Mouse (Mus musculus) mouse trophoblast stem cell (cell line): ENCODE measurements around the gene Ctdspl.

Experiments
- in situ Hi-C, 2 experiments: fragments of 300-500 bp; cut with MseI, MboI; formaldehyde crosslinking; loops; 2 replicates in 1 of 2; 3 replicates in 1 of 2; pipeline ENCODE4 v1.15.1; 2025

The Ctdspl gene

DNA sequence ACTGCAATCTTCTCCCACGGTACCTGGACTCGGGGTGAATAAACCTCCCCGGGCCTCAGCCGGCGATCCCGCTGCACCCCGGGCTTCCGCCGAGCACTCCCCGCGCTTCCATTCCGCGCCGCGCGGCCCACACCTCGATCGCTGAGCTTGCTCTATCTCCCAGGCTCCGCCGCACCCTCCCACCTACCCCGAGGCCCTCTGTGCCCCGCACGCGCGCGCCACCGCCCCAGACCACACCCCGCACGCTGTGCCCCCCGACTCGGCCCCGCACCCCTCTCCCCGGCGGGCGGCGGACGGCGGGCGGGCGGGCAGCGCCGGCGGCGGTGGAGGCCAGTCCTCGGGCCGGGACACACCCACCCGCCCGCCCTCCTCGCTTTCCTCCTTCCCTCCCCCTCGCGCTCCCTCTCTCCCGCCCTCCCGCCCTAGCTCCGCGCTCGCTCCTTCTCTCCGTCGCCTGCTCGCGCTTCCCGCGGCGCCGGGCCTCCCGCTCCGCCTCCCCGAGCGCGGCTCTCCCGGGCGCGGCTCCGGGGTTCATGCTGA lies at the start of gene Ctdspl:
Ctdspl (plus strand) TSS at position 343 of the 540 bp plus-strand sequence.
- in situ Hi-C loops, result loop anchor here in 1 of 2 experiments (10.0 kb wide), 1 partner anchor 139 kb away; no protein-coding TSS in a partner anchor

DNA sequence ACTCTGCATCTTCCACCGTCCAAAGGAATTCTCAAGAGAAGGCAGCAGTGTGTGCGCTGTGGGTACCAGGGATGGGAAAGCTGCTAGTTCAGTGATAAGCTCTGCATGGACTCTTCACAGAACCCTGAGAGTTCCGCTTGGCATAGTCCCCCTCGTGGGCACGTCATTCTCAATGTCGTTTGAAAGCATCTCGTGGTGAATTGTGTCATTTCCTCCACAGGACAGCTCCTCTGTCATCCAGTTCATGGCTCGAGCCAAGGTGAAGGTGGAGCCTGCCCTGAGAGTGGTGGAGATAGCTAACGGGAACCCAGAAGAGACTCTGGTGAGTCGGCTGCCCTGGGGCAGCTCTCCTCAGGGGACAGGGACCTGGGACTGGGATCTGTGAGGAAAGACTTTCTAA lies 49.4 kb upstream of the Ctdspl start:
- in situ Hi-C loops, result no loop called here

DNA sequence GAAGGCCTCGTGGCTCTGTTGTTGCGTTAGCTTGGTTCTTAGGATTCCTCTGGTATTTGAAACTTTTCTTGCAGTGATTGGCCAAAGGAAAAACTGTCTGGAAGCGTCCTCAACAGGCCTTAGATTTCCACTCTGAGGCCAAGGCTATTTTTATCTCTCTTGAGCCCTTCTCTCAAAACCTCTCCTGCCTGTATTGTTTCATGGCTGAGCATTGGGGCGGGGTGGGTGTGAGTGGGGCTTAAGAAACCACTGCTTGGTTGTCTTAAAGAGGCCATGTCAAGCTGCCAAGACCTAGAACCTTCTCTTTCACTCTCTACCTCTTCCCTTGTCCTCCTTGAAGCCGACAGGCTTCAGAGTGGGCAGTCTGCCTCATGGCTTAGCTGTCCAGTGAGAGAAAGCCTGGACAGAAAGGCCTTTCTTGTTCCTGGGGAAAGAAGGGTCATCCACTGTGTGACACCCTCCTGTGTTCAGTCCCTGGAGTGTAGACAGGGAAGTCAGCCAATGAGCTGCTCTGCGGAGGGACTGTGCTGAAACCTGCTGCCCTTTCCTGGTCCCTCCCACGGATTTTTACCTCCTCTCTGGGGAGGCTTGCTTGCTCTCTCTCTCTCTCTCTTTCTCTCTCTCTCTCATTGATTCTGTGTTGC lies 48.8 kb upstream of the Ctdspl start:
- in situ Hi-C loops, result no loop called here

DNA sequence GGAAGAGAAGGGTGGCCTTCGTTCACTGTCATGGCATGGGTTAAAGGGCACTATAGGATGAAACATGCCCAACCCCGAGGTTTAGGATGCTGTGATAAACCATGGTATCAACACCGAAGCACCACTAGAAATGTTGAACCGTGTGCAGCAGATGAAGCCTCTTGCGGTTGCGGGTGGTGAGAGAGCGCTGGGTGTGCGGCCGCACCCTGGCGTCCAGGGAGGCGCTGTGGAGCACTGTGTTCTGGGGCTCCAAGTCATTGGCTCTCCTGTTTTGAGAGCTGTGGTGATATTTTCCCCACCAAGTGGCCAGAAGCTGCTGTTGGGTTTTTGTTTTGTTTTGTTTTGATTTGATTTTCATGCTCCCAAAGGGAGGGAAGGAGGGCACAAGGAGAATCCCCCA lies 47.7 kb upstream of the Ctdspl start:
- in situ Hi-C loops, result no loop called here

DNA sequence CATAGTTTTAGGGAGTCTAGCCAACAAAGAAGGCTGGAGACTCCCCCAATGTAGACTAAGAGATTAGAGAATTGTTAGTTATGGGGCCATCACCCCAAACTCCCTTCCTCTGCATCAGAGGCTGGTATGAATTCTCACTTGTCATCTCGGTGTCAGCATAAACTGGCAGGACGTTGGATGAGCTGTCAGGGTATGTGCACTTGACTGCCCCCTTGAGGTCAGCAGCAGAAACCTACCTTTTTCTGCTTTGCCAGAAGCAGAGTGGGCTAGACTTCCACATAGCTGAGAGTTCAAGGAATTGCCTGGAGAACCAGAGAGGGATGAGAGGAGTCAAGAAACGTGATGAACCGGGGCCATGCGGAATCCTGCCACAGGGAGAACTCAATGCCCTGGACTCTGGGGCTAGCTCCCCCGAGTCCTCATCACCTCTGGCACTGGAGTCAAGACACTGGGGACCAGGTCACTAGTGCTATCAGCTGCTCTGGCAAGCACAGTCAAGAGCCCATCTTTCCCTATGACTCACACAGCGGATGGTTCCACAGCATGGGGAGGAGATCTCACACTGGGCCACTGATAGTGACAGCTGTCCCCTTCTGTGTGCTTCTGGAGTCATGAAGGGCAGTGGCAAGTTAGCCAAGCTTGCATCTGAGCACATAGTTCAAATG lies 44.8 kb upstream of the Ctdspl start:
- in situ Hi-C loops, result no loop called here

DNA sequence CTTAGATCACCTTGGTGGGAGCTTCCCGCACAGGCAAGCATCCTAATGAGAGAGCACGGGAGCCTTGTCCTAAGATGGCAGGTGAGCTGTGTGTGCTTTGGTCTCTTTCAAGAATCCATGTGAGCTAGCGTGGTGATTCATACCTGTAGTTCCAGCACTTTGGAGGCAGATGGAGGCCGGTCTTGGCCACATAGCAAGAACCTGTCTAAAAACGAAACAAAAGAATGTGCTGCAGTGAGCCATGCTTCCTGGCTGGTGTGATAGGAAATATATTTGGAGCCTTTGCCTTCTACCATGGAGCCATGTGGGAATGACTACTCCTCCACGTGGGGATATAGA lies 44.3 kb upstream of the Ctdspl start:
- in situ Hi-C loops, result no loop called here

DNA sequence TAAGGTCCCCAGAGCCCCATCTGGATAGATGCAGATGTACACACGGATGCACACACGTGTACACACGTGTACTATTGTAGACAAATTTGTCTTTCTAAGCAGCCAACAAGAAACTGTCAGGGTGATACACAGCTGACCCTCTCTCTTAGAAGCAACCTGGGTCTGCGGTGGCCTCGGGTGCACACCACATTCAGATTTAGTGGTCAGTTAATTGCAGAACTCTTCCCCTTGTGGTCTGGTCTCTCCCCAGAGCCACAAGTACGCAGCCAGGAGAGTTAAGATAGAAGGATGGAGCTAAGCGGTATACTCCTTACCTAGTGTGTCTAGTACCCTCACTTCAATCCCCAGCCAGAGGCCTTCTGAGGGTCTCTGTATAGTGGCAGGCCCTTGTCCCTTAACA lies 43.1 kb upstream of the Ctdspl start:
- in situ Hi-C loops, result no loop called here

DNA sequence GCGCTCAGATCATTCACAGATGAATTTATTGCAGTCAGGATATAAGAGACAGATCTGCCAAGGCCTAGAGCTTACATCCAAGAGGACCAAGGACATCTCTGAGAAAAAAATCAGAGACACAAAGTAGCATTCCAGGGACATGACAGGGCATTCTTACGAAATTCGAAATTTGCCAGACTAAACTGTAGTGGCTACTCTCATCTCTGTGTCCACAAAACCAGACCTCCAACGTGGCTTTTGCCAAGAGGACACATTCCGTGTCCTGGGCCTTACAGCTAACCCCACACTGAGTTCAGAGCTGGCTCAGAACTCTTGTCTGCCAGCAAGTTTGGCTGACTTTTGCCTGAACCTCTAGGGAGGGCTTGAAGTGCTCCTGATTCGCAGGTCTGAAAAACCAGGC lies 40.5 kb upstream of the Ctdspl start:
- in situ Hi-C loops, result no loop called here

DNA sequence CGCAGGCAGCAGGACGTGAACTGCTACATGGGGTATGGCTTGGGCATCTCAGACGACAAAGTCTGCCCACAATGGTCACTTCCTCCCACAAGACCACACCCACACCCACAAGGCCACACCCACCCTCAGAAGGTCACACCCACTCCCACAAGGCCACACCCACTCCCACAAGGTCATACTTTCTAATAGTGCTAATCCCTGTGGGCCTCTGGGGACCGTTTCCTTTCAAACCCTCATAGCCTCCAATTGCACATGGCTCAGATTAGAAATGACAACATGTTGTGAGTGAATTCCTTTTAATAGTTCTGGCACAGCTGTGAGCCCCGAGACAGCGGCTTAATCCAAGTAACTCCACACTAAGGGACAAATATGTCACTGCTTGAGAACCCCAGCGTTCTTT lies 39.1 kb upstream of the Ctdspl start:
- in situ Hi-C loops, result no loop called here

DNA sequence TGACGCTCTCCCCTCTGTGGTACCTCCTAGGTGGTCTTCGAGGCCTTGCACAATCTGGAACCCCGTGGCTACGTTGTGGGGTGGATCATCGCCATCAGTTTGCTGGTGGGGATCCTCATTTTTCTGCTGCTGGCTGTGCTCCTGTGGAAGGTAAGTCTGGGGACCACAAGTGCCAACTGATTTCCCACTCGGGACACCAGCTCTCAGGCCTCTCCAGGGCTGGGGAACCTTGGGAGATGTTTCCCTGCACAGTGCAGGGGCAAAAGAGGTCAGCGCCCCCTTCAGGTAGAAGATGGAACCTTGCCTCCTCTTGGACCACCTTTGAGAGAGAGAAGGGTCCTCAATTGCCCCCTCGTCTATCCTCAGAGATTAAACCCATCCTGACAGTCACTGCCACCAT lies 38.5 kb upstream of the Ctdspl start:
- in situ Hi-C loops, result no loop called here

DNA sequence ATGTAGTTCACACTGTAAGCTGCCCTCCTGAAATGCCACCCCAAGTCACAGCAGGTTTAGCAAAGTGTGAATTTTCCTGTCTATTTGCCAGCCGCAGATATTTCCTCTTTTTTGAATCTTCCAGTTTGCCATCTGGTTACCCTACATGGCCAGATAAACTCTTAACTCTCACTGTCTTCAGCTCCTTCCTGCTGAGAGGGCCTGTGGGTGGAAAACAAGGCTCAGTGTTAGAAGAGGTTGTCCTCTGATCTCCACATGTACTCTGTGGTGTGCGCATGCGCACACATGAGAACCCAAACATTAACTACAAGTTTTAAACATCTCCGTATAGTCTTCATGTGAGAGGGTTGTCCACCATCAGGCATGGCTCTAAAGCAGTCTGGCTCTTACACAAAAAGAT lies 36.1 kb upstream of the Ctdspl start:
- in situ Hi-C loops, result no loop called here

DNA sequence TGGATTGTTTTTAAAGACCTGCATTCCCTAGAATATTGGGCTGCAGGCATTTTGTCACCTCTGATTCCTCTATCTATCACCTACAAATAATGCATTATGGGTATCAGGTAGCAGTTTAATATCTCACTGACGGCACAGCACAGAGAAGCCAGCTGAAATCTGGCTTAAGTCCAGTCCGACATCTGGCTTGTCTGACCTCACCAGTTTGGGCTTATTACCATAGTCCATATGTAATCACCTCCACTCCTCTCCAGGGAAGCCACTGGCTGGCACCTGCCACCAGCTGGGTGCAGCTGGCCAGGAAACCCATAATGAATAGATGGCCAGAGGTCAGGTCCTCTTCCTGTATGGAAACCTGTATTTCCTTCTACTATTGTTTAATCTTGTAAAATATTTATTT lies 35.6 kb upstream of the Ctdspl start:
- in situ Hi-C loops, result no loop called here

DNA sequence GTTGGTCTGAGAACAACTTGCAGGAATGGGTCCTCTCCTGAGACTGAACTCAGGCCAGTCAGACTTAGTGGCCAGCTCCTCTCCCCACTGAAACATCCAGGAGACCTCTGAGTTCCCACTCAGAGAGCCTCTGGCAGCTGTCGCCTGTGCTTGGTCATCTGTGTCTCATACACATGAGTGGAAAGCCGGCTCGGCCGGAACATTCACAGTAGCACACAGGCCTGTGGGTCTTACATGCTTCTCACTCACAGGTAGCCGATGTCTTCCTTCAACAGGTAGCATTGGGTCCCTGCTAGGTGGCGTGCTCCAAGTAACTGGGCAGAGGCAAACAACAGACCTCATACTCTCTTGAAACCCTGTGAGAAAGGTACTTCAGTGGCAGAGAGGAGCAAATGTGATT lies 35.2 kb upstream of the Ctdspl start:
- in situ Hi-C loops, result no loop called here

DNA sequence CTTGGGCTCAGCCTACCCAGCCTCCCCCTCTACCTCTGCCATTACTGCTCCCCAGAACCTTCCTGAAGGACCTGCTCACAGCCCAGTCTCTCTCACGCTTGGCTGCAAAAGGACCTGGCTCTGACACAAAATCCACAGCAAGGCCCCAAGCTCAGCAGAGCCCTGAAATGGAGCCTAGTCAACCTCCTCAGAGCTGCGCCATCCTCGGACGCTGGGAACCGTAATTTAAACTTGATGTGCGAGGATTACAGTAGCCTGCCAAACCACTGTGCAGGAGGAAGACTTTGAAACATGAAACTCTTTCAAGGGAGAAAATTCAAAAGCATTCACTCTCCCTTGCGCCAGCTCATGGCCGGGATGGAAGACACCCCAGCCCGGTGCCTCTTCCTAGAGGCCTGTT lies 34.7 kb upstream of the Ctdspl start:
- in situ Hi-C loops, result no loop called here

DNA sequence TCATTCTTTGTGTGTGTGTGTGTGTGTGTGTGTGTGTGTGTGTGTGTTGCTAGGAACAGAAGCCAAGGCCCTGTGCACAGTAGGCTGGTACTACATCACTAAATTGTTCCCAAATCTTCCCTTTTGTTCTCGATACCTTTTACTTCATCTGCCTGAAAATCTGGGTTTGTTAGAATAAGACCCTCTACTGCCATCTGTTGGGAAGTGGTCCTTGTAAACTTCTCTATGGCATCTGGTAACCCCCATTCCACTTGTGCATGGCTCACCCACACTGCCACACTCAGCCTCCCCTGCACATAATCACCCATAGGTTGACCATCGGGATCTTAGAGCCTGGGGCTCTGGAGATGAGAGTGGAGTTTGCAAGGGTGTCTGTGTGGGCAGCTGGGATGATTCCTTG lies 31.2 kb upstream of the Ctdspl start:
- in situ Hi-C loops, result no loop called here

DNA sequence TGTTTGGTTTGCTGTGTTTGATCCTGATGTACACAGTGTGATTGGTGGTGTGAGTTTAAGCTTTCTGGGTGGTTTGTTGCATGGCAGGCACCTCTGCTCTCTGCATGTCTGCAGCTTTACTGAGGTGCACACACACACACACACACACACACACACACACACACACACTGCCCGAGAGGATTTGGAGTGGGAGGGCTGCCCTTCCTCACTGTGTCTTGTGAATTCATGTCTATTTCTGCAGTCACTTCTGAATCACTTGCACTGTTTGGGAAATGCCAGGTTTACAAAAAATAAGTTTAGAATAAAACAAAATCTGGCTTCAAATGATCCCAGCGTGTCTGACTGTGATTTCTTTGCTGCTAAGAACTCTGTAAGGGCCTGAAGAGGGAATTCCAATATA lies 25.6 kb upstream of the Ctdspl start:
- in situ Hi-C loops, result no loop called here

DNA sequence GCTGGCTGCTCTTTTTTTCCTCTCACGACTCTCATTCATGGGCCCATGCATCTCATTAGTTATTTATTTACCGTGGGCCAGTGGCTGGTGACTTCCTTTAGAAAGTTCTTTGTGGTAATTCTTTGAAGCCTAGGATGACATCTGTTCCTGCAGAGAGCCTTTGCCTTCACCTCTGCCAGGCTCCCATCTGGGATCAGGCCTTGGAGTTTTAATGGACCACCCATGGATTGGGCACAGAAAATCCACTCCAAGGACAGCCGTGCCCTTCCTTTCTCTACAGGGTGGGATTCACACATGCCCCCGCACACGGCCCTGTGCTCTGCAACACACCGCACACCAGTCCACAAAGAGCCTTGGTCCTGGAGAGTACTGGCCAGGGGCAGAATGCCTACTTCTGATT lies 24.3 kb upstream of the Ctdspl start:
- in situ Hi-C loops, result no loop called here

DNA sequence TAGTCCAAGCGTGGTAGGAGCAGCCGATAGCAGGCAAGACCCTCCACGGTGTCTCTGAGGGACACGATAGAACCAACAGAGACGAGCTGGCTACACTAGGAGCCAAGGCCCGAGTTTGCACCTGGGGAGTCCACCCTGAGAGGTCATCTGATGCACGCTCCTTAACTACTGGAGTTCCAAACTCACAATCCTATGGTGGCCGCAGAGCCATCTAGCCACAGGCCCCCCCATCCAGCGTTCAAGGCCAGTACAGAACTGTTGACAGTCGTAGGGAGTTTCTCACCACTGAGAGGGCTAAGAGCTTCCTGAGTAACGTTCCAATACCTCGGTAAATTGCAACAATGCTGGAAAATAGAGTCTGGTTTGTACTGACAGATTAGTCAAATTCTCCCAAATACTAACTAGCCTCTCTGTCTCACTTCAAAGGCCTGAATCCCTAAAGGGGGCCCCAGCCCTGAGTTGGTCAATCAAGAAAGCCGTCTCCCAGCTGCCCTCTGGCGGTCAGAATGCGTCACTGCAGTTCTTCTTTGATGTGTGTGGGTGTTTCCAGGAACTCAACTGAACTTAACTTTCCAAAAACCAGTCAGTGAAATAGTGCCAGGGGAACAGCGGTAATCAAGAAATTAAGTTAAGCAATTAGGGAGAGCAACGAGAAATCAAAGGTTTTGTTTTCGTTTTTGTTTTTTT lies 18.2 kb upstream of the Ctdspl start:
- in situ Hi-C loops, result no loop called here

DNA sequence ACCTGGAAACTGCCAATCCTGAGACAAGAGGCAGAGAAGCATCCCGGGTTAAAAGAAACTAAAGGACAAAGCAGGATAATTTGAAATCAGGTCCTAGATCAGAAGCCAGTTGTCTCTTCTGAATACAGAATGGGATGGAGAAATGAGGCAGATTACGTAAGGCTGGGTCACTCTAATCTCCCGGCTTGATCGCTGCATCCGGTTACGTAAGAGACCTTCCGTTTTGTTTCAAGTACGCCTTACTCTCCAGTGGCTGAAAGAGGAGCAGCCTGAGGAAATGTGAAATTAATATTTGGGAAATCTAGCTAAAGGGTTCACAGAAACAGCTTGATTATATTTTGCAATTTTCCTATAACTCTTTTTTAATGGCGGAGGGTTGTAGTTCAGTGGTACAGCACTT lies 13.2 kb upstream of the Ctdspl start:
- in situ Hi-C loops, result no loop called here

DNA sequence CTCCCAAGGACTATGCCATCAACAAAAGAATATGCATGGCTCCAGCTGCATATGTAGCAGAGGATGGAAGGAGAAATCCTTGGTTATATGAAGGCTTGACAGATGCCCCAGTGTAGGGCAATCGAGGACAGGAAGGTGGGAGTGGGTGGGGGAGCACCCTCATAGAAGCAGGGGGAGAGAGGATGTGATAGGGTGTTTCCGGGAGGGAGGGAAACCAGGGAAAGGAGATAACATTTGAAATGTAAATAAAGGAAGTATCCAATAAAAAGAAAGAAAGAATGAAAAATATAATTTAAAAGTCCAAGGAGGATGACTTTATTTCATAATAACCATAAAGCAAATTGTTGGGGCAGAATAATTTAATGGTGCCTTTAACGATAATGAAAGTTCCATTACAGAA lies 12.6 kb upstream of the Ctdspl start:
- in situ Hi-C loops, result no loop called here

DNA sequence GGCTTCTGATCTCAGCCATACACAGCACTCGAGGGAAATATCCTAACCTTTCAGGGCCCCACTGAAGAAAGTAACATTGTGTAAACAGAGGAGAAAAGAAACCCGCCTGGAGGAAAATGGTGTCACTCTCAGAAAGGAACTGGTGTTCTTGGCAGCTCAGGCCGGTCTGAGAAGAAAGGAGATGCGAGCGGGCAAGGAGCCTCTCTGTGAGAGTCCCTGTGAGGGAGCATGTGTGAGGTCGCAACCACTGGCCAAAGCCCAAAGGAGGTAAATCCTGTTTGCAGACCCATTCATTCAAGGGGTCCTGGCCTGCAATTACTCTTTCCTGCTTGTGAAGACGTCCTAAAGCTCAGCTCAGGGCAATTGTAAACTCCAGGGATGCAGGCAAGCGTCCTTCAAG lies 11.7 kb upstream of the Ctdspl start:
- in situ Hi-C loops, result no loop called here

DNA sequence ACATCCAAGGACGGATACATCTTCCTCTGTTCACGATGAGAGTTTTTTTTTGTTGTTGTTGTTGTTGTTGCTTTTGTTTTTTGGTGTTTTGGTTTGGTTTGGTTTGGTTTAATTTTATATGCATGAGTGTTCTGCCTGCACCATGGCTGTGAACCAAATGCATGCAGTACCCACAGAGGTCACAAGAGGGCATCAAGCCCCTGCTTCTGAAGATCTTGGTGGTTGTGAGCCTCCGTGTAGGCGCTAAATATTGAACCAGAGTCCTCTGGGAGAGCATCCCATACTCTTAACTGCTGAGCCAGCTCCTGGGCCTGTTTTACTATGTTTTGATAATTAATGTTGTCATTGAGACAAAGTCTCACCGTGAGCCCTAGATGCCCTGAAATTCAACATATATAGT lies 11.0 kb upstream of the Ctdspl start:
- in situ Hi-C loops, result loop anchor here in 1 of 2 experiments (5.0 kb wide), 1 partner anchor 112 kb away; no protein-coding TSS in a partner anchor

DNA sequence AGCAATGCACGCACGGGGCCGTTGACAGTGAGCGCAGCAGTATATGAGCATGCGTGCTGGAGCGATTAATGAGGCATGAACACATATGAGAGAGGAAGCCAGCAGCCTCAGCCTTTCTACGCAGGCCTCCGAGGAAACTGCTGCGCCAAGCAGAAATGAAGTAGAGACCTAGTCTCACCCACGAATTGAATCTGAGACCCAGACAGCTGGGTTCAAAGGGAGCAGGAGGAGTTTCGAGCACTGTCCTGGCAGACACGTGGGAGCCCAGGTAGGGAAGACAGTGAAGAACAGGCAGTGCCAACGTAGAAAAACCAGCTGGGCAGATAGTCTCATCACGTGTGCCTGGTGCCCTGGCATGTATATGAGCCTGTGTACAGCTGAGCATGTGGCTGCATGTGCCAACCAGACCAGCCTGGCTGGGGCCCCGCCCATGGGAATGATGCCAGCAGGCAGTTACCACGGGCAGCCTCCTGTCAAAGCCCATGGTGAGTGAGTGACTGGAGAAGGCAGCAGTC lies 6.5 kb upstream of the Ctdspl start:
- in situ Hi-C loops, result loop anchor here (5.0 to 10.0 kb wide), 2 partner anchors 108 to 145 kb away; no protein-coding TSS in a partner anchor
